Mouse (Mus musculus) forelimb bud, embryonic 11.5 days (tissue): ENCODE results near the gene Sytl5.

Source experiments
- DNase-seq: peaks from one replicate; pipeline ENCODE4 v3.0.0-alpha.2; 2012; ENCODE audit warnings: low read depth, low spot score

Sytl5 gene

DNA sequence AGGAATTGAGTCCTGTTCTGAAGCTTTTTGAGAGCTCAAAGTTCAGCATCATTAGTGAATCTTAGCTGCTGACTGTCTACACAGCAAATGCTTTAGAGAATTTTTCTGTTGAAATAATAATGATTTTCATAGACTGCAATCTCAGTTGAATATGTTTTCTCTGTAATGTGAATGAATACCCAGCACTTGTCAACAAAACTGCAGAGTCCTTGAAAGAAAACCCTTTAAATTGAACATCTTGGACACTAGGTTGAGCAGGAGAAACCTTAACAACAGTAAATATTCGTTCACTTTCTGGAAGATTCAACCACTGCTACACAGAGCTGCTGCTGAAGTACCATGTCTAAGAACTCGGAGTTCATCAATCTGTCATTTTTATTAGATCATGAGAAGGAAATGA lies at the start of gene Sytl5:
Sytl5 (plus strand) TSS at position 301 of the 400 bp plus-strand sequence.
- DNase-seq, result no peak

DNA sequence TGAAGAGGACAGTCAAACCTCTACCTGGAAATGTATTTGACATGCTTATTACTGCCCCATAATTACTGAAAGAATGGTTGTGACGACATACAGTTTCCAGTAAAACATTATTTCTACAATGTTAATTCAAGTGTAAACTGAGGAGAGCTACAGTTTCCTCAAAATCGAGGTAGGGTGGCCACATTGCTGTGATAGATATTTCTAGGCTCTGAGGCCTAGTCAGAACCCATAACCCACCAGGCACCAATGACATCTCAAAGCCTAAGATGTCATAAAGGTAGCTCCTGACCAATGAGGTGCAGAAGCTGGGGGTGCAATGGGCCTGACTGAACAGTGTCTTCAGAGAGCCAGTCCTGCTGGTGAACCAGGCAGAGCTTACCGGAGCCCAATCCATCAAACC lies 38.8 kb upstream of the Sytl5 start, which contains the start of gene Hypm:
Hypm (plus strand) TSS at position 301 of the 400 bp plus-strand sequence.
- DNase-seq, result no peak

- no peak for DNase-seq
Observed at GRCm38 (mm10) chrX:9849403-9849802, 36.0 kb upstream of the Sytl5 start, which contains the start of gene H2al3. TSS of gene H2al3 (plus strand) at chrX:9849703.

DNA sequence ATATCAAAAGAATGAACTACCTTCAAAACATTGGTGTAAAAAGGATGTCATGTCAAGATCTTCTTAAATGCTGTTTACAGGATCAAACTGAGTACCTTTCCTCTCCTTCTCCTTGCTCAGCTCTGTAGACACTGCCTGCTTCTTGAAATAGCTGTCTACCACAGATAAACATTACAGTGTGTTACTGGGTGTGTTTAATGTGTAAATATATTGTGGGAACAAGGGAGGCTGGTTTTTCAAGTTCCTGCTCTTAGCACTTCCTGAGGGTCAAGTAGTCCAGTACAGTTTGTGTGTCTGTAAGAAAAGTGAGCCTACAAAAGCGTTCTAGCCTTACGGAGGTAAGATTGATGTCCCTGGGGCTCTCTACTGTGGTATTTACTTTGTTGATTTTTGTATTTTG lies 23.6 kb upstream of the Sytl5 start:
- no peak for DNase-seq

- no peak for DNase-seq
Observed at GRCm38 (mm10) chrX:9875519-9875918, 9.9 kb upstream of the Sytl5 start.

- no peak for DNase-seq
Observed at GRCm38 (mm10) chrX:9909572-9909971, 24.1 kb downstream of the Sytl5 start.

DNA sequence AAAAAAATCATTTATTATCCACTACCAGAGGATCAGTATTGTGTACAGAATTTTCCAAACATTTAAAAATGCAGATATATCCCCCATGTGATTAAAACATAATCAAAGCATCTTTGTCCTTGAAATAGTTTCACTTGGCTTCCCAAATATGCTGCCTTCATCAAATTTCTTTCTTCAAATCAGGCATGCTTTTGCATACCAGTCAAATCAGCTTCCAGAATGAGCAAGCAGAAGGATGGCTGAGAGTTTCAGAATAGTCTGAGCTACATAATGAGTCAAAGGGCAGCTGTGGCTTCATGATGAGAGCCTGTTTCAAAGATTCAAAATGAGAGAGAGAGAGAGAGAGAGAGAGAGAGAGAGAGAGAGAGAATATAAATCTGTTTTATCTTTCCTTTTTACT lies 48.4 kb downstream of the Sytl5 start:
- no peak for DNase-seq

GRCm38 (mm10) chrX:9984094-9984669 lies 98.8 kb downstream of the Sytl5 start:
- DNase-seq, result no peak

GRCm38 (mm10) chrX:10000718-10001117 lies 115.3 kb downstream of the Sytl5 start:
- DNase-seq, result no peak

- DNase-seq, result no peak
Observed at GRCm38 (mm10) chrX:10005946-10006345, 120.5 kb downstream of the Sytl5 start.

- no peak for DNase-seq
Observed at GRCm38 (mm10) chrX:10007675-10008270, 122.4 kb downstream of the Sytl5 start.

DNA sequence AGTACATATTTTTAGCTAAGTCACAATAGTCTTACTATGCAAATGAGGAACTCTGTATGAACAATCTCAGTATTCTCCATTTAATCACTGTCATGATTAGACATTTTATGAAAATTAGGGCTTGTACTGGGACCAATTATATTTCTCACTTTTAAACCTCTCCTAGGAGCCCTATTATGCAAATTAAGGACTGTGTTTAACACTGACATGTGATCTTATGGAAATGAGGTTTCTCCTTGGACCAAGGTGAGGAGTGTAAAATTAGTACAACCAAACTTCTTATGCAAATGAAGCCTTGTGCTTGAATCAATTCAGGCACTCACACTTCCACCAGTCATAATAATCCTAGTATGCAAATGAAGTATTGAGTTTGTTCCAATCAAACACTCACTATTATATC lies 124.8 kb downstream of the Sytl5 start:
- DNase-seq, result no peak

DNA sequence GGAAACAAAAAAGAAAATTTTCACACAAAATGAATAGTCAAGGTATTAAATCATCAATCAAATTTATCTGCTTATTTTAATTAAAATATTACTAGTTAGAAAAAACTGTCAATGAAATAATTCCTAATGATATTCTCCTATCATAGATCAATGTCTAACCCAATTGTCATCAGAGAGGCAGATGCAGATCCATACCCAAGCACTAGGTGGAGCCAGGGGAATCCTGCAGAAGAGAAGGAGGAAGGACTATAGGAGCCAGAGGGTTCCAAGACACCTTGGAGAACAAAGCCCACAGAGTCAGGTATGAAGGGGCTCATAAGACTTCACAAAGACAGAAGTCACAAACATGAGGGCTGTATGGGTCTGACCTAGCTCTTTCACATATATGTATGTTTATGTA lies 149.2 kb downstream of the Sytl5 start:
- DNase-seq, result no peak
